Mouse (Mus musculus) lung, adult 2 months (tissue): ENCODE results near the gene Dhx37. TPM values are rescaled to one million over a fixed set of nuclear protein-coding genes. Genes with fewer than 3 reads are reported as not detected.
"Not testable (repeated sequence)": the region's sequence is repeated elsewhere in the genome, so short reads cannot be mapped to it uniquely, and the experiment has no call there.

Experiments
- DNase-seq: peaks from one replicate; pipeline ENCODE4 v3.0.0; 2022
- H3K4me1 ChIP-seq: fragments of 200-500 bp; 2 replicates; pipeline ENCODE4 v1.6.1; 2011; ENCODE audit warnings: low read length; ENCODE audit not compliant: control insufficient read depth, insufficient read depth
- H3K4me3 ChIP-seq: fragments of 200-500 bp; replicated peaks from 2 replicates; pipeline ENCODE3; 2011; ENCODE audit warnings: low read depth, mild to moderate bottlenecking, control low read depth, low read length; ENCODE audit errors: extremely low read depth
- CTCF ChIP-seq: fragments of 200-500 bp; IDR thresholded peaks from 2 replicates; pipeline ENCODE4 v1.5.1; 2011; ENCODE audit warnings: mild to moderate bottlenecking, low read length, control low read depth; ENCODE audit not compliant: insufficient read depth
- POLR2A ChIP-seq: fragments of 200-500 bp; IDR thresholded peaks from 2 replicates; pipeline ENCODE4 v1.6.1; 2011; ENCODE audit warnings: low read depth, mild to moderate bottlenecking, control low read depth, low read length, borderline replicate concordance; ENCODE audit errors: extremely low read depth
- WGBS: fragments of 180-500 bp; shearing (Covaris S2); methylation state at CpG from one replicate; pipeline ENCODE4 v1.1.7; 2018; 5-methylcytosine and 5-hydroxymethylcytosine counted together
- polyA plus RNA-seq: library from polyadenylated mRNA; depleted of rRNA; stranded (reverse); fragments of >200 nt; gene quantifications from 2 replicates; pipeline ENCODE4 v1.2.3, GENCODE M21; 2012

Gene Dhx37
- polyA plus RNA-seq, 1 experiment: 13.4 TPM

- DNase-seq: no peak
- H3K4me3 ChIP-seq: peak overlapping the region; percentile 57
- 3% methylated on average over 7 of the region's 7 CpGs for WGBS
- H3K4me1 ChIP-seq: no peaks in the 10 kb centered on the region
- TF ChIP-seq POLR2A (no peak), CTCF (no peak)
Measured at GRCm38 (mm10) chr5:125404536-125404902, 29.4 kb downstream of the Dhx37 start.

- no peaks in the 10 kb centered on the region for H3K4me1 ChIP-seq
- TF ChIP-seq CTCF (no peak), POLR2A (no peak)
- WGBS: 28% methylated on average over 31 of the region's 31 CpGs
- DNase-seq: peak; percentile 59
- no peak overlapping the region for H3K4me3 ChIP-seq
Measured at GRCm38 (mm10) chr5:125403481-125404465, 30.1 kb downstream of the Dhx37 start.

GRCm38 (mm10) chr5:125402991-125403390 lies 30.9 kb downstream of the Dhx37 start:
- WGBS: 79% methylated on average over 6 of the region's 6 CpGs
- no peak for DNase-seq
- Histone ChIP-seq H3K4me1 (no peaks in the 10 kb centered on the region), H3K4me3 (no peak overlapping the region)
- TF ChIP-seq CTCF (no peak), POLR2A (no peak)

GRCm38 (mm10) chr5:125402476-125402875 lies 31.4 kb downstream of the Dhx37 start:
- no peak for DNase-seq
- Histone ChIP-seq H3K4me3 (no peak overlapping the region), H3K4me1 (no peaks in the 10 kb centered on the region)
- no peak for TF ChIP-seq POLR2A
- no peak for TF ChIP-seq CTCF
- WGBS: 73% methylated on average over 10 of the region's 10 CpGs

GRCm38 (mm10) chr5:125400903-125401302 lies 33.0 kb downstream of the Dhx37 start:
- no peaks in the 10 kb centered on the region for H3K4me1 ChIP-seq
- TF ChIP-seq POLR2A: no peak
- TF ChIP-seq CTCF: no peak
- DNase-seq: no peak
- WGBS: 36% methylated on average over 7 of the region's 7 CpGs
- H3K4me3 ChIP-seq: no peak overlapping the region

- Histone ChIP-seq H3K4me3 (no peak overlapping the region), H3K4me1 (peaks cover 9% of the 10 kb centered on the region)
- no peak for DNase-seq
- TF ChIP-seq POLR2A (no peak), CTCF (no peak)
- 70% methylated on average over 3 of the region's 3 CpGs for WGBS
Measured at GRCm38 (mm10) chr5:125395008-125395407, 38.9 kb downstream of the Dhx37 start.

- peak; percentile 75 for DNase-seq
- Histone ChIP-seq H3K4me3 (peak overlapping the region; percentile 66), H3K4me1 (peaks cover 9% of the 10 kb centered on the region)
- WGBS: 3% methylated on average over 23 of the region's 25 CpGs
- 0 out of 2 replicates have a peak, but pooled peaks have one; percentile 12 for TF ChIP-seq POLR2A
- no peak for TF ChIP-seq CTCF
Measured at GRCm38 (mm10) chr5:125393622-125394603, 40.0 kb downstream of the Dhx37 start.

- Histone ChIP-seq H3K4me3 (peak overlapping the region; percentile 66), H3K4me1 (peaks cover 9% of the 10 kb centered on the region)
- under 1% methylated on average over 20 of the region's 20 CpGs for WGBS
- peak; percentile 97 for DNase-seq
- TF ChIP-seq CTCF (no peak), POLR2A (peak; percentile 80)
Measured at GRCm38 (mm10) chr5:125392977-125393621, 40.8 kb downstream of the Dhx37 start.

GRCm38 (mm10) chr5:125392618-125392976 lies 41.3 kb downstream of the Dhx37 start:
- TF ChIP-seq POLR2A (no peak), CTCF (no peak)
- H3K4me3 ChIP-seq: peak overlapping the region; percentile 37
- no peak for DNase-seq
- peaks cover 9% of the 10 kb centered on the region for H3K4me1 ChIP-seq
- 17% methylated on average over 1 of the region's 1 CpGs for WGBS

- DNase-seq: peak; percentile 26
- not testable (repeated sequence) for H3K4me3 ChIP-seq, H3K4me1 ChIP-seq
- 83% methylated on average over 4 of the region's 4 CpGs for WGBS
Measured at GRCm38 (mm10) chr5:125392176-125392575, 41.7 kb downstream of the Dhx37 start.
